Mouse (Mus musculus) forelimb bud, embryonic 11.5 days (tissue): ENCODE results near the gene Mfsd2b.

ENCODE experiments used
- DNase-seq: peaks from one replicate; pipeline ENCODE4 v3.0.0-alpha.2; 2012; ENCODE audit warnings: low read depth, low spot score

The Mfsd2b gene

DNA sequence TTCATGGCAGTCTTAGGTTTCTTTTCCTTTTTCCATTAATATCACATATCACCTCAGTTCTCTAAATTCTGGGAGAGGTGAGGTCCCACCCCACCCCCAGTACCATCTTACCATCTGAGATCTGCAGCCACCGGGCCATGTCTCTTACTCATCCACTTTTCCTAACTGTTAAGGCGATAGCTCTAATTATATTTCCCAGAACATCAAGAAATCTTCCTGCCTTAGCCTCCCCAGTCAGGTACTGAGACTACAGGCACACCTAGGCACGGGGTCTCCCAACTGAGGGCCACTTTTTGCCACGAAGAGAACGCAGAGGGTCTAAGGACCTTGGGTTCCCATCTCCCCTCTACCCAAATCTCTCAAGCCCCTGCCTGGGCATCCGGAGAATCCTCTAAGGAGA lies 628 bp downstream of the Mfsd2b start:
- no peak for DNase-seq

DNA sequence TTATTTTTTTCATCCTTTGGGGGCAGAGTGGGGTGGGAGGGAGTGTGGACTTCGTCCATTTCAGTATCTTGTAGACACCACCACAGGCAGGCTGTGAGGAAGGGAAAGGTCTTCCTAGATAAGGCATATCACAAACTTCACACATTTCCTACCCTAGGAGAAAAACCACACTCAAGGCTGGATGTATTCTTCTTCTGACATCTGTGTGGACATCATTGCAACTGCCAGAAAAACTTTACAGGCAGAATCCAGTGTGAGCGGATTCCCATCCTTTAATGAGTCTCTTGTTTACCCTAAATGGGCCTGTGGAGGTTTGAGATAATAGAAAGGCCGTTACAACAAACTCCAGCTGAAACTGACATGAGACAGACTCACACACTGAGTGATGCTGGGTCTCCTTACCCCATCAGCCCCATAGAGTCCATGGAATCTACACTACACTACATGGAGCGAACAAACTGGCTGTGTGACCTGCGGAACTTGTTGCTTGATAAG lies 1.1 kb downstream of the Mfsd2b start:
- no peak for DNase-seq

DNA sequence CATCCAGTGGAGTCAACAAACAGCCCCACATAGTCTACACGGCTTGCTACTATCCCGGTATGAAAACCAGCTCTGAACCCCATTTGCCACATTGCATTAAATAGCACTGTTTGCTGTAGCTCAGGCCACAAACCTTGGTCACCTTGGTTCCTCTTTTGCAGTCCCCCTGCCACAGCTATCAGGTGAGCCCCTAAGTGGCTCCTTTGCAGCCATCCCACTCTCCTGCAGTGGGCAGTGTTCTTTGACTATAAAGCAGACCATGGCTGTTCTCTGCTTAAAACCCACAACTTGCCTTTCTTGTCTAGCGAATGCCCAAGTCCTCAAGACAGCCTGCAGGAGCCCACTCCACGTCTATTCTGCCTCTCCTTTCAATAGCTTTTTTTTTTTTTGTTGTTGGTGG lies 1.9 kb downstream of the Mfsd2b start:
- DNase-seq, result no peak

DNA sequence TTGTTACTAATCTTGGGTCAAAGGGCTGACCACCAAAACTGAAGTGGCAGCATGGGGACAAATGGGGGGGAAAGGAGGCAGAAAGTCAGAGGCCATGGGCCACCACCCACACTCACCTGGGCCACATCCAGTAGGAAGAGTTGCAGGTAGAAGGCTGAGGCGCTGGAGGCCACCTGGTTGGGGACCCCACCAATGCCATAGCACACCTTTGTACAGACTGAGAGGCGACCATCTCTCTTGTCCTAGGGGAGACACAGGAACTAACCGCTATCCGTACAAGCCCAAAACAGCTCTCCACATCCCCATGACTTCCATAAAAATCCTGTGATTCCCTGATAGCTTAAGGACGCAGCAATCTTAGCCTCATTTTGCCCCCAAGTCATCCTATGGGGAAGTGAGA lies 2.9 kb downstream of the Mfsd2b start:
- no peak for DNase-seq

DNA sequence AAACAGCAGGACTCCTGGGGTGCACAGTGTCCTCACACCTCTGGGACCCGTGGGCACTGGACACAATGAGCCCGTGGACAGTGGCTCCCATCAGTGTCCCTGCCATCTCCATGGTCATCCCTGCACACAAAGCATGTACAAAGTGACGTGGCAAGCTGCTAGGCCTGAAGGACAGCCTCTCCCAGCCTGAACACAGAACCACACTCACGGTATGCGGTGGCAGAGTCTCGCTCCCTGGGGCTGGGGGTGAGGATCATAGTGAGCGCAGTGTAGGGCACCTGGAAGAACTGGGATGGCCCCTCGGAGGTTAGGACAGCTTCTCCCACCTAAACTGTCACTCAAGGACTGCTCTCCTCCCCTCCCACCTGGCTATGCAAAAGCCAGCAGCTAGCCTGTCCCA lies 5.2 kb downstream of the Mfsd2b start:
- DNase-seq, result no peak

DNA sequence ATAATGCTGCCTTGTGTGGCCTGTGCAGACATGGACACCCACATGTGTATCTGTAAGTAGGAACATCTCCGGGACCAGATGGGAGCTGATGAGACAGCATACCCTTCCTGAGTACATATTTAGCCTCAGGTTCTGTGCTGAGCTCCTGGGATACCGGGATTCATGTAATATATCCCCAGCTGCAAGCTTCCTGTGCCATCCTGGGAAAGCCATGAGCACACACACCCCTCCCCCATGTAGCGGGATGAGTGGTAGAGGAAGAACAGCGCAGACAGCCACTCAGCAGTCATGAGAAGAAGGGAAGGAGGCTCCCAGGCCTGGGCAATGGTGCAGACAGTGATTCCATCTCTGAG lies 9.8 kb downstream of the Mfsd2b start:
- no peak for DNase-seq

DNA sequence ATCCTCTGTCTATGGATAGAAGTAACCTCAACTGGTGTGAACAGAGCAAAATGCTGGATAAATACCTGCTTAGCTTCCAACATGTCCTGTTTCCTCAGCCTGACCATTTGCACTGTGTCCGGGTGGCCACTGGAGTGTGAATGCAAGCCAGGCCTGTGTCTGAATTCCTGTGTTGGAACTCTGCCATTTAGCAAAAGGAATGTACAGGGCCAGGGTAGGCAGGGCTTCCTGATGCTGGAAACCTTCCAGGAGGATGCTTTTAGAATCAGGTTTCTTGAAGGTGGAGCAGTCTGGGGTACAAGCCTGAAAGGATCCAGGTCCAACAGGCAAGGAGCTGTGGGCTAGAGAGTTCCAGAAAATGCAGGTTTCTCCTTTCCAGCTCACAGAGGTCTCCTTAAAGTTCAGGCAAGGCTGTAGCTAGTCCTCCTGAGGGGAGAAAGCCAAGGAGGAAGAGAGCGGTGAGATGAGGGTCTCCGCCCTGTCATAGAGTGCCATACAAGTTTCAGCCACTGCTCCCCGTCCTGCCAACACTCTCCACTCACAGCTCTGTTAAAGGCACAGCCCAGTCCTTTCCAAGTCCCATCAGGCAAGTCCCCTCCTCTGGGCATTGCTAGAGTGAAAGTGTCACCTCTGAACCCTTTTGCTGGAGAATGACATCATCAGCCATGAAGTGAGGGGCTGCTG lies 10.4 kb downstream of the Mfsd2b start:
- no peak for DNase-seq

DNA sequence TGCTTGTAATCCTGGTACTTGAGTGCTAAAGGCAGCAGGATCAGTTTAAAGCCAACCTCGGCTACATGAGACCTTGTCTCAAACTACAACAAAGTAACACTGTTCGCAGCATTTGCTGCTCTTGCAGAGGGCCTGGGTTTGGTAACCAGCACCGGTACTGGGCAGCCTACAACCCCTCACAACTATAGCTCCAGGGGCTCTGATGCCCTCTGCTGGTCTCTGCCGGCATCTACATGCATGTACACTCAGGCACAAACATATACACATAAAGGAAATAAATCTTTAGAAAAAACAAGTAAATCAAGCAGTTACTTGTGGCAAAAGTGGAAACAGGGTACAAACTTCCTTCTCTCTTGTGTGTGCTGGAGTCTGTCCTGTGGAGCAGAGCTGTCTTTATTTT lies 11.5 kb downstream of the Mfsd2b start:
- no peak for DNase-seq

DNA sequence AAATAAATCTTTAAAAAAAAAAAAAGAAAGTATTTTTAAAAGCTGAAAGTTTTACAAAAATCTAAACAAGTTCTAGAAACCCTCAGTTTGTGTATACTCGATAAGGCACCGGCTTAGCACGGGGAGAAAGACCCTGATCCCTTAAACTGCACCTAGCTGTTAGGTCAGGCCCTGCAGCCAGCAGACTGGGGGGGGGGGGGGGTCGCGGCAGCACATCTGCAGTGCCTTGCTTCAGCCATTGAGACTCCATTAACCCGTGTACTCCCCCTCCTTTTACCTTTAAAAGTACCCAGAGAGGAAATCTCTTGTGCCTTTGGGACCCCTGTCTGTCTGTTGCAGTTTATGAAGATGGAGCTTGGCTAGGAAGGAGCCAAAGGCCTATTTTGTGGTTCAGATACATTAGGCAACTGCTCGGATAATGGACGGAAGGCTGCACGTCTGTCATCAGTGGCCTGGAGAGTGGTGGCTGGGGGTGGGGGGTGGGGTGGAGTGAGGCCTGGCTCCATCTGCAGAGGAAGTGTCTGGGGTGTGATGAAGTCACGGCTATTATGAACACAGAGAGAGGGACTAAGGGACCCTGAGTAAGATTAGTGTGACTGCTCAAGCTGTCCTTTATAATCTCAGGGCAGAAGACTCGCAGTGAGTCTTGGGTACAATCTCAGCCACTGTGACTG lies 14.8 kb downstream of the Mfsd2b start:
- no peak for DNase-seq

DNA sequence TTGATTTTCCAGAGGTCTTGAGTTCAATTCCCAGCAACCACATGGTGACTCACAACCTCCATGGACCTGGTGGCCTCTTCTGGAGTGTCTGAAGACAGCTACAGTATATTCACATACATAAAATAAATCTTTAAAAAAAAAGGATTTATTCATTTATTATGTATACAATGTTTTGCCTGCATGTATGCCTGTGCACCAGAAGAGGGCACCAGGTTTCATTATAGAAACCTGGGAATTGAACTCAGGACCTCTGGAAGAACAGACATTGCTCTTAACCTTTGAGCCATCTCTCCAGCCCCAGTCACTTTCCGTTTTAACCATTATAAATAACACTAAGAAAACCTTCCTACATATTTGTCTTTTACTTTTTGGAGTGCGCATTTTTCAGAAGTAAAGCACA lies 17.3 kb downstream of the Mfsd2b start:
- no peak for DNase-seq

DNA sequence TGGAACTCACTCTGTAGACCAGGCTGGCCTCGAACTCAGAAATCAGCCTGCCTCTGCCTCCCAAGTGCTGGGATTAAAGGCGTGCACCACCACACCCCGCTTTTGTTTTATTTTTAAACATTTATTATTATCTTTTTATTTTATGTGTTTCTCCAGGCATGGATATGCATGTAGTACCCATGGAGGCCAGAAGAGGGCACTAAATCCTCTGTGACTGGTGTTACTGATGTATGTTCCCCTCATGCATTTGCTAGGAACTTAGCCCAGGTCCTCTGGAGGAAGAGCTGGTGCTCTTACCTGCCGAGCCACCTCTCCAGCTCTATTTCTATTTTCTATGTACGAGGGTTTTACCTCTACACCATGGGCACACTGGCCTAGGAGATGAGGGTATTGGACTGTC lies 18.0 kb downstream of the Mfsd2b start:
- no peak for DNase-seq

DNA sequence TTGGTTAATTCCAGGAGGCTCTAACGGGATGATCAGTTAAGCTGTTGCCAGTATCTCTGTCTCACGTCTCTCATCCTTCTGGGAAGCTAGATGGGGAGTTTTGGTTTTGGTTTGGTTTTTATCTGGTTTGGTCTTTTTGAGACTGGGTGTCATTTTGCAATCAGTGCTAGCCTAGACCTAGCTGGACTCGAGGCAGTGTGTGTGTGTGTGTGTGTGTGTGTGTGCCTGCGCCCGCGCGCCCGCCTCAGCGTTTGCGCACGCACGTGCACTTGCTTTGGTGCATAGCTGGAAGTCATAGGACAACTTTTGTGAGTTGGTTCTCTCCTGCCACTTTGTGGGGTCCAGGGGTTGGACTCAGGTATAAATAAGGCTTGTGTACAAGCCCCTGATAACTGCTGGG lies 30.4 kb downstream of the Mfsd2b start:
- DNase-seq, result peak; percentile 35

DNA sequence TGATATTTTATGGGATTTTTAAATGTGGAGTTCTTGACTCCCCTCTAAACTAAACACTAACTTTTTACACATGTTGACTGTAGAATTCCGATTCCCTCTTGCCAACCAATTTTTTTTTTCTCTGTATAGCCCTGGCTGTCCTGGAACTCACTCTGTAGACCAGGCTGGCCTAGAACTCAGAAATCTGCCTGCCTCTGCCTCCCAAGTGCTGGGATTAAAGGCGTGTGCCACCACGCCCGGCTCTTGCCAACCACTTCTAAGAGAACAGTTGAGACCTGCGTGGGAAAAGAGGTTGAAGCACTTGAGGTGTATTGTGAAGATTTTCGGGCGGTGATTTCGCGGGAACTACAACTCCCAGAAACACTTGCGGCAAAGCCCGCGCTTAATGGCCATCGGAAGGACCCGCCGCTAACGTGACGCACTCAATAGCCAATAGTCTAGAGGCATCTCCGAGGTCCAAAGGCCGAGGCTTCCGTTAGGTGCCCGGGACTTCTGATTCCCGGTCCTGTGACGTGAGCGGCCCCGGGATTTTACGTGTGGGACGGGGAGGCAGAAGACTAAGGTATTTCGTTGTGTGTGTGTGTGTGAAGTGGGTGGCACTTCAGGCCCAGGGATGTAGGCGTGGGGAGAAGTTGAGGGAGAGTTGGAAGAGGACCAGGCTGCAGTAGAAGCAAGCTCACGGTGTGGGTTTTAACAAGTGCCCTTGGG lies 31.1 kb downstream of the Mfsd2b start, which contains the start of gene Wdcp:
Gene Wdcp (plus strand): TSS at position 414 of the 708 bp plus-strand sequence.
- DNase-seq, result peak; percentile 92

DNA sequence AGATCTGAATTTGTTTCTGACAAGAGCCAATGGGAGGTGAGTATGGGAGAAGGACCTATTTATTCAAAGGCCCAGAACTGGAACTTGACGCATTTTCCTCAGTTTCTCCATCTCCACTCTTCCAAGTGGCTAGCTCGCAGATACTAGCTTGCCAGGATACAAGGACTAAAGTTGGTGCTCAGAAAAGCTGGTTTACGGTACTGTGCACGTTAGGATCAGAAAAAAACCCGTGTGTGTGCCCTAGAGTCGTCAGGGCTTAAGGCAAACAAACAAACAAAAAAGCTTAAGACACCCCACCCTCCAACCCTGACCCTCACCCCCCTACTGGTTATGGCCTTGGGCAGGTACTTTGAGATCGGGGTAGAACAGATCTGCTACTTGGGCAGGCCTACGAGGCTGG lies 31.7 kb downstream of the Mfsd2b start:
- no peak for DNase-seq

DNA sequence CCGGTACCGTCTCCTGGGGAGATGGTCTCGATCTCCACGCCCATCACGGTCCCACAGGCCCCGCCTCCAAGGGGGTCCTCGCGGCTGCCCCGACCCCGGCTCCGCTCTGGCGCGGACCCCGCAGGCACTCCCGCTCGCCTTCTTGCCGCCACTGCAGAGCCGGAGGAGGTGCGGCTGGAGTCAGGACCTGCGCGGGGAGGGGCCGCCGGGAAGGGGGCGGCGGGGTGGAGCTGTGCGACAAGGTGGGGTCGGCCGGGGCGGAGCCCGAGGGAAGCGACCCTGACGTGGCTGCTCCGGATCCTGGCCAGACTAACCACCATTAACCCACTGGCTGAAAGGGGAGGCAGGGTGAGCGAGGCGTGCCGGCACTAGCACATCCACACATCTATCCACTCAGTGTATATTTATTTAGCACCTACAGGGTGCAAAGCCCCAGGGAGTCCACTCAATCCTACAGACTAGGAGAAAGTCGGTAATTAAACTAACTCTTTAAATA lies 32.7 kb downstream of the Mfsd2b start, which contains the start of gene Fkbp1b:
Gene Fkbp1b (minus strand): TSS at position 200 of the 496 bp plus-strand sequence.
- peak; percentile 68 for DNase-seq

DNA sequence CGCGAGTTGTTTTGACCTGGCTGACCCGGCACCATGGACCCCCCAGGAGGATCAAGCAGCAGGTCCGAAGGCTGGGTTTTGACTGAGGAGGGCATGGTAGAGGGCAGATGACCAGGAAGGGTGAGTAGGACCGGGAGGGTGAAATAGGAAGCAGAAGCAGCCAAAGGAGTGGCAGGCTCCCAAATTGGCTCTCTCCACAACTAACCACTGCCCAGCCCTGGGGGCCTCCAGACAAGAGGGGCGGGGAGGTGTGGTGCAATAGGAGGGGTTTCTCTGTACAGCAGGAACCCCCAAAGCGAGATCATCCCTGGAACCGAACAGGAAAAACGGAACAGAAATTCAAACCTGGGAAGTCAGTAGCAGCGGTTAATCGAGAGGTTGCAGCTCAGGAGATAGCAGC lies 33.4 kb downstream of the Mfsd2b start:
- DNase-seq, result no peak

DNA sequence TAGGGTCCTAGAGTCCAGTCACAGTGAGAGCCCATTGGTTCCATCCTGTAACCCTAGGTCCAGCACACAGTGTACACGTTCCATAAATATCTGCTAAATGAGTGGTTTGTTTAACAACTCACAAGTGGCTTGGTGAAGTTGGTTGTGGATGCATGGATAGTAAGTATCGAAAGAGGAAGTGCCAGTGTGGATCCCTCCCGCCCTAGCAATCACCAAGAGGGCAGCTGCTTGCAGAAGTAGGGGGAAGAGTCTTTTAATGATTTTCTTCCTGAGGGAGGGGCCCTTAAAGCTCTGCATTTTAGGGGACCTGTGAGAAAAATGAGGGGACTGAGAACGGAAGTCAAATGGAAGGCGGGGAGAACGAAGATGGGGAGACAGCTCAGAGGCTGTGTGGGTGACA lies 34.1 kb downstream of the Mfsd2b start:
- no peak for DNase-seq

DNA sequence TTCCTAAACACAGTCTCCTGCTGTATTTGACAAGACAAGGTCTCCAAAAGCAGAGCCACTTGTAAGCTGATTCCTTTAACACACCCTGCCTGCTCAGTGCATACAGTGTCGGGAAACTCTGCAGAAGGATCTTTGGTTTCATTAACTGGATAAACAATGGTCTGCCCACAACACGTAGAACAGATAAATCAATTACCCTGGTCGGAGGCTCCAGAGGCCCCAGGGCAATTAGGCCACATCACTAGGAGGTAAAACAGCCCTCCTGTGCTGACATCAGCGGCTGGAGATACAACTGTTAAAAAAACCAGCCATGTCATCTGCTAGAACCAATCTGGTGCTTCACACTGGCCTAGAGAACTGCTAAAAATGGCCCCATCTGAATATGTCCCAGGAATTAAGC lies 37.2 kb downstream of the Mfsd2b start:
- DNase-seq, result no peak

DNA sequence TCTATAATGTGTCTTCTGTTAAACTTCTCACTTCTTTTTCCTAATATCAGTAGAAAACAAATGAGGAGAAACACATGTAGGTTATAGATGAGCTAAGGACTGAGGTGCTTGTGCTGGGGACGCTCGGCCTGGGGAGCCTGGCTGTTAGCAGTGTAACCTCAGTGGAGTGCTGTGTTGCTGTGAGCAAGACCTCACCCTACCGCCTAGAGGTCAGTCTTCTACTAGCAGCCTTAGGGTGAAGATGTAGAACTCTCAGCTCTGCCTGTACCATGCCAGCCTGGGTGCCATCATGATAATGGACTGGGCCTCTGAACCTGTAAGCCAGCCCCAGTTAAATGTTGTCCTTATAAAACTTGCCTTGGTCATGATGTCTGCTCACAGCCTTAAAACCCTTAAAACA lies 46.9 kb downstream of the Mfsd2b start:
- no peak for DNase-seq

DNA sequence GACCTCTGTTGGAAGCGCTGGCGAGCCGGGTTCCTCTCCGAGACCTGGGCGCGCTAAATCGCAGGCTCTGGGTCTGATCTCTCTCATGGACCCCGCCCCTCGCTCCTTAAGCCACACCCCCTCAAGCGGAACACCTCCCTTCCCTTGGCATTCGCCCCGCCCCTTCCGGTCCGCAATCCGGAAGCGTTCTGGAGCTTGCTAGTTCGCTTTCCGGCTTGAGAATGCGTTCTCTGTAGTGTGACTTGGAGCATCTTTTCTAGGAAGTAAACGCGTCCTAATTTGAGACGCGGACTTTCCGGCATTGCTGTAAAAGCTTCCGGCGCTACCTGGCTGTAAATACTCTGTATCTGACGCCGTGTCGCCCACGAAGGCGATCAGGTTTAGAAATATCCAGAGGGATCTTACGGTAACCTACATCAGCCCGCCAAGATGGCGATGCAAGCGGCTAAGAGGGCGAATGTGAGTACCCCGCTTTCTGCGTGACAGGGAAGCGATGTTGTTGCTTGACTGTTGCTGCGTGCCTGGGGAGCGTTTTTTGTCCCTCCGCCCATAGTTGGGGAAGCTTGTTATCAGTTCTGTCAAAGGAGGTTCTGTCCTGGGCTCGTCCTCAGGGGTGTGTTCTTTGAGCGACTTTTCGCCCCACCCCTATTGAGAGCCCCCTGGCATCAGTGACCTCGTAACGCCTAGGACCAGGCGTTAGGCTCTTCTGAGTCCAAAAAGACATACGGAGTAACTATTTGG lies 56.6 kb downstream of the Mfsd2b start, which contains the start of gene Sf3b6:
Gene Sf3b6 (plus strand): TSS at position 184 of the 741 bp plus-strand sequence.
- peak; percentile 96 for DNase-seq

DNA sequence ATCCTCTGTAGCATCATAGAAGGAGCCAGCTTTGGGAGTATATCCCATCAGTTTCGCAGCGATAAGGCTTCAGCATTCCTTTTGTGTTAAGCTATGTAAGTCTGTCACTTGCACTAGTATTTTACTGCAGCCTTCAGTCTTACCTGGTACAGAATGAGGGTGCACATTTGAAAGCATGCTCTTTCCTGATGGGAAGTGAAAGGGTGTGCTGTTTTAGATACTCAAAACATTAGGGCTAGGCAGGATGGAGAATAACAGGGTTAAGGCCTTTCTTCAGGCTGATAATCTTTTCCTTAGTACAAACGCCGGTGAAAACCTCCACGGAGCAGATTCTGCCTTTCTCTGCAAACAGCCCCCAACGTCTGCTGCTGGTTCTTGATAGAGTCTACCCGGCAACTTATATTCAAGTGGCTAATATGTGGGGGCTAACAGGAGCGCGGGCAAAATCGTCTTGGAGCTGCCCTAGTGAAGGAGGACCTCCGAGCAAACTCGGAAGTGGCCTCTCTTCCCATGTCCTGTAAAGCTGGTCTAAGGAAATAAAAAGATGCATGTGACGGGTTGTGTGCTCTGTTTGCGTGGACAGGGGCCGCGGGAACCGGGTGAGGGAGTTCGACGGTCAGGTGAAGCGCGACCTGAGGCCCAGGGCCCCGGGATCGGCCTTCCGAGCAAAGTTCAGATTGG lies 57.3 kb downstream of the Mfsd2b start:
- peak; percentile 3 for DNase-seq
